Mouse (Mus musculus): ENCODE data around the gene Spata13. TPM values are rescaled to one million over a fixed set of nuclear protein-coding genes. Genes with fewer than 3 reads are reported as not detected.

Spata13 gene
- polyA plus RNA-seq, 1 experiment from 2014 or later, result 16.1 TPM

DNA sequence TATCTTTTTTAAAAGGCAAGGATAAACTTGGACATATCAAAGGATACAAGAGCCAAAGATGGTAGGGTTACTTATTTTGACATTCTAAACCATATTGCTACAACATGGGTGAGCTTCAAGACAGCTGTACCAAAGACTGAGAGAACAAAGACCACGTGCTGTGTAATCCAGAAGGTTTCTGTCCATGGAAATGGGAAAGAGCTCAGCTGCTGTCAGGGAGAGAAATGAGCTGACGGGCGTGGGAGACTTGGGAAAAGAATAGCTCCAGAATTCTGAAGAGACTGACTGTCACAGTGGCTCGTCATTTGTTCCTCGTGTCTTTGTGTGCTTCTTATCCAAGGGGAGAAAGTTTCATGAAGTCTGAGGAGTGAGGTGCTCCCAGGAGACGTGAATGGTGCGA lies 36.4 kb downstream of the Spata13 start:
- Histone ChIP-seq H3K27me3 (ENCODE audit: control insufficient read depth, insufficient read depth, low read length) (no peaks in the 10 kb centered on the region), H3K4me3 (ENCODE audit: low read depth, low read length) (no peak overlapping the region), H3K9me3 (ENCODE audit: control insufficient read depth, low read length) (no peaks in the 10 kb centered on the region), H3K4me2 (ENCODE audit: low read depth, severe bottlenecking) (no peak overlapping the region), H3K4me1 (ENCODE audit: control insufficient read depth, insufficient read depth, low read length) (no peaks in the 10 kb centered on the region; the same call in 1 of the 2 replicates), H3K9ac (ENCODE audit: low read length) (no peak overlapping the region), H3K36me3 (ENCODE audit: control insufficient read depth, insufficient read depth, low read length) (no peaks in the 10 kb centered on the region), H3K27ac (replicated peaks; ENCODE audit: low read depth, low read length) (no peak overlapping the region)
- WGBS, result 87% methylated on average over 7 of the region's 7 CpGs
- no peak for DNase-seq (ENCODE audit: low spot score)
- no peak for ATAC-seq (ENCODE audit: insufficient number of reproducible peaks, low FRiP score, low TSS enrichment, low read depth)

DNA sequence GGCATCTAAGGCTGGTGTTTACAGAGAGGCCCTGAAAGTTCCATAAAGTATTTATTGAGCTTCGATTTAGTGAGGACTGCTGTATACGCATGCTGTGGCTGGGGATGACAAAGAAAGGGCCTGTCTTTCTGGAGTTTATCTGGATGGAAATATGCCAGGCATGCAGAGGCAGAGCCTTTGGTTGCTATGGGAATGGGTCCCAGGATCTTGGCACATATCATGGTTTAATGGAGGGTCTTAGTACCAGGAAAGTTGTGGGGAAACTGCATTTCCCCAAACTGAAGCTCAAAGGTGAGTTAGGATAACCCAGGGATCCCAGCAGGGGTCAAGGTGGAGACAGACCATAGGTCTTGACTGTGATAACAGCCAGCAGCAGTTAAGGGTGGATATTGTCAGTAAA lies 37.7 kb downstream of the Spata13 start:
- Histone ChIP-seq H3K9me3 (ENCODE audit: control insufficient read depth, low read length) (no peaks in the 10 kb centered on the region), H3K4me3 (ENCODE audit: low read depth, low read length) (no peak overlapping the region), H3K27me3 (ENCODE audit: control insufficient read depth, insufficient read depth, low read length) (no peaks in the 10 kb centered on the region), H3K27ac (replicated peaks; ENCODE audit: low read depth, low read length) (no peak overlapping the region), H3K4me2 (ENCODE audit: low read depth, severe bottlenecking) (no peak overlapping the region), H3K36me3 (ENCODE audit: control insufficient read depth, insufficient read depth, low read length) (no peaks in the 10 kb centered on the region), H3K4me1 (ENCODE audit: control insufficient read depth, insufficient read depth, low read length) (no peaks in the 10 kb centered on the region), H3K9ac (ENCODE audit: low read length) (no peak overlapping the region)
- 86% methylated on average over 2 of the region's 2 CpGs for WGBS
- ATAC-seq (ENCODE audit: insufficient number of reproducible peaks, low FRiP score, low TSS enrichment, low read depth) (no peak), DNase-seq (ENCODE audit: low spot score) (no peak)

DNA sequence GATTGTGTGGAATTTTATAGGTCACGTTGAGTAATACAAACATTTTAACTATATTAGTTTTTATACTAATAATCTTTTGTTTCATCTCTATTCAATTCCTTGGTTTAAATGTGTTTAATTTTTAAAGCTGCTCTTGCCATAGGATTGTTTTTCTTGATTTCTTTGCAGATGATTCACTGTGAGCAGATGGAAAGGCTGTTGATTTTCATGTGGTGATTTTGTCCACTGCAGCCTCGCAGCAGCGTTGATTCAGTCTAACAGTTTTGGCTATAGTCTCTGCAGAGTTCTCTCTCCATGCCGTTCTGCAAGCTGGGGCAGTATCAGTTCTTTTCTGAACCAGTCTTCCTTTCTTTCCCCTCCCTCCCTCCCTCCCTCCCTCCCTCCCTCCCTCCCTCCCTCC lies 41.9 kb downstream of the Spata13 start:
- Histone ChIP-seq H3K36me3 (ENCODE audit: control insufficient read depth, insufficient read depth, low read length) (no peaks in the 10 kb centered on the region), H3K4me1 (ENCODE audit: control insufficient read depth, insufficient read depth, low read length) (no peaks in the 10 kb centered on the region), H3K9ac (ENCODE audit: low read length) (no peak overlapping the region), H3K27ac (replicated peaks; ENCODE audit: low read depth, low read length) (no peak overlapping the region), H3K4me3 (ENCODE audit: low read depth, low read length) (no peak overlapping the region), H3K27me3 (ENCODE audit: control insufficient read depth, insufficient read depth, low read length) (no peaks in the 10 kb centered on the region), H3K4me2 (ENCODE audit: low read depth, severe bottlenecking) (no peak overlapping the region), H3K9me3 (ENCODE audit: control insufficient read depth, low read length) (no peaks in the 10 kb centered on the region)
- no peak for DNase-seq (ENCODE audit: low spot score)
- 92% methylated on average over 4 of the region's 4 CpGs for WGBS
- no peak for ATAC-seq (ENCODE audit: insufficient number of reproducible peaks, low FRiP score, low TSS enrichment, low read depth)

DNA sequence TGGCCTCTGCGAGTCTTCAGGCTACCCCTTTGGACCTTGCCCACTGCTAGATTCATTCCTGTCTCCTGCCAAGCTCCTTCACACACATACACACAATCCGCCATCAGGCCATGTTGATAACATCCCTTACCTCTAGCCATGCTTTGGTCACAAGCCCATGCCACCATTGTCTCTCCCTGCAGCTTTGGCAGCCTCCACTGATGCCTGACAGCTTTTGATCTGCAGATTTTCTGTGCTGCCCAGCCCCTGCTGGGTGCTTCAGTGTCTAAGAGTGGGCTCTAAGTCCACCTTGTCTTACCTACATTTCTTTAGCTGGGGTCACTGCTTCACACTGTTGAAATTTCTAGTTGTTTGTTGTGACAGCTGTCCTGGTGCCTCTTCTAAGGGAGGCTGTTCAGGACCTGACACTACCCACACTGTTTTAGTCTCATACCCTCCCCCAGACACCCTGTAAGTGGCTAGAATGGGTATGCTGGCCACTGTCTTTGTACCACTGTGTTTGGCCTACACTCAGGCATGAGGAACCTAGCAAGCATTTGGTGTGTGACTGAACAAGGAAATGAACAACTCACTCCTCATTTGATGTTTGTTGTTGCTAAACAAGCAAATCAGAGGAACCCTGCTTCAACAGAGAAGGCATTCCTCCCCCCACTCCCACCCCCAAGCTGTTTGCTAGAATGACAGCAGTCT lies 43.0 kb downstream of the Spata13 start:
- no peaks in the 10 kb centered on the region for H3K36me3 ChIP-seq (ENCODE audit: control insufficient read depth, insufficient read depth, low read length)
- no peak for DNase-seq (ENCODE audit: low spot score)
- no peak overlapping the region for H3K9ac ChIP-seq (ENCODE audit: low read length)
- 88% methylated on average over 2 of the region's 2 CpGs for WGBS
- H3K27me3 ChIP-seq (ENCODE audit: control insufficient read depth, insufficient read depth, low read length), result no peaks in the 10 kb centered on the region
- no peaks in the 10 kb centered on the region for H3K4me1 ChIP-seq (ENCODE audit: control insufficient read depth, insufficient read depth, low read length)
- H3K4me2 ChIP-seq (ENCODE audit: low read depth, severe bottlenecking), result no peak overlapping the region
- H3K4me3 ChIP-seq (ENCODE audit: low read depth, low read length), result no peak overlapping the region
- H3K27ac ChIP-seq (replicated peaks; ENCODE audit: low read depth, low read length), result no peak overlapping the region
- no peak for ATAC-seq (ENCODE audit: insufficient number of reproducible peaks, low FRiP score, low TSS enrichment, low read depth)
- no peaks in the 10 kb centered on the region for H3K9me3 ChIP-seq (ENCODE audit: control insufficient read depth, low read length)

DNA sequence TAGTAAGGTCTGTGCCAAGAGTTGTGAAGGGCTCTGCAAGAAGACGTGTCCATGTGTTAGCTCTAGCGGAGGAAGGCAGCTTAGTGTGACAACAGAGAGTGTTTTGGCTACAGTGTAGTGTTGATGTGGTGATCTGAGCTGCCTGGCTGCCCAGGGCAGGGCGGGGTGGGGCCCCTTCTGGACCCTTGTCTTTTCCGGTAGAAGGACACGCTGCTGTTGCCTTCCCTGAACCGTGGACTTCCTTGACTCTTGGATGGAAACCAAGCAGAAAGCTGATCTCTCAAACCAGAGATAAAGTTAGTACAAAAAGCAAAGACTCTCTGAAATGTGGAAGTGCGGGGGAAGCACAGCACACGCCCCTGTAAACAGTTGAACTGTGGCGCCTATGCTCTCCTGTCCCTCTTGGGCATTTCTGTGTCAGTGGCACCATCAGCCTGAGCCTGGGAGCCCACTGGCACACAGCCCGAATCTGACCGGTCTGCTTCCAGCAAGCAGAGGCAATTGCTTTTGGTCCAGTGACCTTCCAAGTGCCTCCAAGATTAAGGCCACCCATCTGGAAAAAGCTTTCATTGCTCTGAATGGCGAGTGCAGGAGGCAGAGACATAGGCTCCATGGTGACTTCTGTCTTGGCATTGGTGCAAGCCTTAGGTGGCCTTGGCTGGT lies 48.7 kb downstream of the Spata13 start:
- no peak for ATAC-seq (ENCODE audit: insufficient number of reproducible peaks, low FRiP score, low TSS enrichment, low read depth)
- Histone ChIP-seq H3K9ac (ENCODE audit: low read length) (no peak overlapping the region), H3K4me2 (ENCODE audit: low read depth, severe bottlenecking) (no peak overlapping the region), H3K9me3 (ENCODE audit: control insufficient read depth, low read length) (no peaks in the 10 kb centered on the region), H3K27me3 (ENCODE audit: control insufficient read depth, insufficient read depth, low read length) (no peaks in the 10 kb centered on the region), H3K27ac (replicated peaks; ENCODE audit: low read depth, low read length) (no peak overlapping the region), H3K4me3 (ENCODE audit: low read depth, low read length) (no peak overlapping the region), H3K36me3 (ENCODE audit: control insufficient read depth, insufficient read depth, low read length) (no peaks in the 10 kb centered on the region), H3K4me1 (ENCODE audit: control insufficient read depth, insufficient read depth, low read length) (no peaks in the 10 kb centered on the region)
- DNase-seq (ENCODE audit: low spot score), result no peak
- 89% methylated on average over 12 of the region's 12 CpGs for WGBS

DNA sequence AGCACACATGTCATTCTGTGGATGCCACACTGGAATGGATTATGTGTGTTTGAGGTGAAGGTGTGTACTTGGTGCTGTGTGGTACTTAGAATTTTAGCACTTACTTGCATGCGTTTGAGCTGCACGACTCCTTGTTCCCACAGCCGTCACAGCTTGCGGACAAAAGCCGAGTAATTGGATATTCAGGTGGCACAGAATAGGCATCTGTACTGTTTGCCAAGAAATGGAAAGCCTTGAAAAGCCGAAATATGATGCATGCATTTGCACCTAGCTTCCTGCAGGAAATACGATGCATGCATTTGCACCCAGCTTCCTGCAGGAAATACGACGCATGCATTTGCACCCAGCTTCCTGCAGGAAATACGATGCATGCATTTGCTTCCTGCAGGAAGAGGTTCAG lies 50.2 kb downstream of the Spata13 start:
- ATAC-seq (ENCODE audit: insufficient number of reproducible peaks, low FRiP score, low TSS enrichment, low read depth) (no peak), DNase-seq (ENCODE audit: low spot score) (no peak)
- no peaks in the 10 kb centered on the region for H3K9me3 ChIP-seq (ENCODE audit: control insufficient read depth, low read length)
- no peaks in the 10 kb centered on the region for H3K4me1 ChIP-seq (ENCODE audit: control insufficient read depth, insufficient read depth, low read length)
- no peaks in the 10 kb centered on the region for H3K36me3 ChIP-seq (ENCODE audit: control insufficient read depth, insufficient read depth, low read length)
- 86% methylated on average over 10 of the region's 10 CpGs for WGBS
- H3K9ac ChIP-seq (ENCODE audit: low read length), result no peak overlapping the region
- no peaks in the 10 kb centered on the region for H3K27me3 ChIP-seq (ENCODE audit: control insufficient read depth, insufficient read depth, low read length)
- no peak overlapping the region for H3K4me2 ChIP-seq (ENCODE audit: low read depth, severe bottlenecking)
- no peak overlapping the region for H3K27ac ChIP-seq (replicated peaks; ENCODE audit: low read depth, low read length)
- H3K4me3 ChIP-seq (ENCODE audit: low read depth, low read length), result no peak overlapping the region

DNA sequence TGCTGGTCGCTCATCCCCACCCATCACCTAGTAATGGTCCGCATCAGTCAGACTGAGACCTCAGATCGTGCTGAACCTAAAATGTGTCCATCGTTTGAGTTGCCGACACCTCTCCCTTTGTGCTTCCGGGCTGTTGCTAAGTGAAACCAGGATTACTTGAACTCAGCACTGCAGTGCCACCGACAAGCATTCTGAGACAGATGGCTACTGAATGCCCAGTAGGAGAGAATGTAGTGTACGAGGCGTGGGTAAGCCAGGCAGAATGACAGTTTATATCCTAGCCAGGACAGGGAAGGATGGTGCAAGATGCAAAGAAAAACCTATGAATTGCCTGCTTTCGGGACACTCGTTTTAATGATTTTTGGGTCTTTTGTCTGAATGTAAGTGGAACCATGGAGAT lies 52.9 kb downstream of the Spata13 start:
- no peaks in the 10 kb centered on the region for H3K4me1 ChIP-seq (ENCODE audit: control insufficient read depth, insufficient read depth, low read length)
- H3K4me3 ChIP-seq (ENCODE audit: low read depth, low read length), result no peak overlapping the region
- WGBS, result 82% methylated on average over 11 of the region's 11 CpGs
- no peak overlapping the region for H3K9ac ChIP-seq (ENCODE audit: low read length)
- no peak for DNase-seq (ENCODE audit: low spot score)
- H3K9me3 ChIP-seq (ENCODE audit: control insufficient read depth, low read length), result no peaks in the 10 kb centered on the region
- no peaks in the 10 kb centered on the region for H3K36me3 ChIP-seq (ENCODE audit: control insufficient read depth, insufficient read depth, low read length)
- ATAC-seq (ENCODE audit: insufficient number of reproducible peaks, low FRiP score, low TSS enrichment, low read depth), result no peak
- H3K27ac ChIP-seq (replicated peaks; ENCODE audit: low read depth, low read length), result no peak overlapping the region
- H3K4me2 ChIP-seq (ENCODE audit: low read depth, severe bottlenecking), result no peak overlapping the region
- H3K27me3 ChIP-seq (ENCODE audit: control insufficient read depth, insufficient read depth, low read length), result no peaks in the 10 kb centered on the region

DNA sequence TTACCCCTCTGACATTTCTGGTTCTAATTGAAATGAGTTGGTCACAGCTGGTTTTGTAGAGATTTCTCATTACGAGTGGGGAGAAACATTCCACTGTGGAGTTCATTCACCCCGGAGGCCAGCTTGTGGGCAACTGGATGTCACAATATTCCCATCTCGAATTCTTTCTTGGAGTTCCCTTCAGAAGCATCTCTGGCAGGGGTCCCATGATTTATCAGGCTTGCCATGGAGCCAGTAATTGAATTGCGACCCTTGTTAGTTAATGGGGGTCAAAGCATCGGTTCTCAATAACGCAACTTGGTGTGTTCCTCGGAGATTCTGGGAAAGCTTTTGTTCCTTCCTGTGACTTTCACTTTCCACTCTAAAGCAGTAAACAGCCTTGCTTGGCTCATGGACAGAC lies 53.4 kb downstream of the Spata13 start:
- Histone ChIP-seq H3K36me3 (ENCODE audit: control insufficient read depth, insufficient read depth, low read length) (no peaks in the 10 kb centered on the region), H3K9me3 (ENCODE audit: control insufficient read depth, low read length) (no peaks in the 10 kb centered on the region), H3K4me2 (ENCODE audit: low read depth, severe bottlenecking) (no peak overlapping the region), H3K27ac (replicated peaks; ENCODE audit: low read depth, low read length) (no peak overlapping the region), H3K9ac (ENCODE audit: low read length) (no peak overlapping the region), H3K4me1 (ENCODE audit: control insufficient read depth, insufficient read depth, low read length) (no peaks in the 10 kb centered on the region), H3K27me3 (ENCODE audit: control insufficient read depth, insufficient read depth, low read length) (no peaks in the 10 kb centered on the region), H3K4me3 (ENCODE audit: low read depth, low read length) (no peak overlapping the region)
- no peak for DNase-seq (ENCODE audit: low spot score)
- ATAC-seq (ENCODE audit: insufficient number of reproducible peaks, low FRiP score, low TSS enrichment, low read depth), result no peak
- 33% methylated on average over 7 of the region's 7 CpGs for WGBS

Measured in limb, embryonic 11.5 days (tissue).